8 mouse cellular contexts compared by ENCODE assay signal in the genomic region with DNA sequence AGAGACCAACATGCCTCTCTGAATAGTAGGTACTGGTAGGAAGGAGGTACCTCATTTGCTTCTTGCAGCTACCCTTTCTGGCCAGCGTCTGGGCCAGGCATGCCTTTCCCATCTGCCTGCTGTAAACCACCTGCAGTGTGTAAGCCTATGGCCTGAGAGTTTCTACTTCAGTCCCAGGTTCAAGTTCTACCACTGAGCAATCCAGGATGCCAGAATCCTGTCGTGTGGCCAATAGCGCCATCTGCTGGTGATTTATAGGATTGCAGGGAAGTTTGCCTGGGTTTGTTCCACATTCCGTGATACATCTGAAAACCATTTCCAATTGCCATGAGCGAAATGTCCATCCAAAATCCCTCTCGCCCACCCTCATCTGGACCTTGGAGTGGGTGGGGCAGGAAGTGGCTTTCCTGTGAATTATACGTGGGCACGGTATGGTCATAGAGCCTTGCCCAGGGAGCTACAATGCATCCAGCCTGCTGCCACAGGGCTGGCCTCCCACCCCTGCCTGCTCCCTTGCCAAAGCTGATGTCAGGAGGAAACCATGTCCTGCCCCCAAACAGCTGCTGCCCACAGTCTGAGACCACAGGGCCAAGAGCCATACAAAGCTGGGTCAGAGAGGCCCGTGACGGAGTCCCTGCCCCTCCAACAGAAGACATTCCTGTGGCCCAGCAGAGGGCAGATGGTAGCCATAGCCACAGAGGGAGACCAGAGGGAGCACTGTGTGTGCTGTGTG.
DNase-seq lines count a peak whose midpoint lies in the region; ATAC-seq and TF ChIP-seq lines count a peak whose summit lies in the region.

No protein-coding gene starts in this region.

- H3K4me2 ChIP-seq in embryonic facial prominence, embryonic 14.5 days (ENCODE audit: low read depth, low read length), result peak overlapping the region; percentile 31
- no peak overlapping the region; the same call in 1 of the 2 replicates for H3K4me2 ChIP-seq in heart, embryonic 12.5 days
- H3K4me2 ChIP-seq in kidney, embryonic 16.5 days (replicated peaks; ENCODE audit: low read depth, low read length), result peak overlapping the region; percentile 51
- peak overlapping the region; percentile 72 for H3K4me2 ChIP-seq in myocyte (ENCODE audit: low read depth)
- peak overlapping the region; percentile 37; the same call in 1 of the 2 replicates for H3K4me2 ChIP-seq in stomach, embryonic 14.5 days (replicated peaks; ENCODE audit: low read depth, low read length)

- DNase-seq in frontal cortex, adult 2 months (ENCODE audit: extremely low spot score in 1 of 2, low spot score in 1 of 2), result peak; percentile 56 to 94
- peak; percentile 90 for DNase-seq in embryonic facial prominence, embryonic 14.5 days (ENCODE audit: low spot score)
- DNase-seq in liver, adult 2 months (ENCODE audit: extremely low read depth, low read depth, low spot score), result peak; percentile 50

- H3K4me3 ChIP-seq in embryonic facial prominence, embryonic 14.5 days (ENCODE audit: low read depth, low read length), result no peak overlapping the region
- H3K4me3 ChIP-seq in heart, embryonic 12.5 days, result no peak overlapping the region
- H3K4me3 ChIP-seq in kidney, embryonic 16.5 days (ENCODE audit: low read length), result no peak overlapping the region
- no peak overlapping the region for H3K4me3 ChIP-seq in liver, adult 2 months (ENCODE audit: insufficient read depth, low read depth, low read length)
- H3K4me3 ChIP-seq in myocyte, result no peak overlapping the region
- no peak overlapping the region for H3K4me3 ChIP-seq in stomach, embryonic 14.5 days (ENCODE audit: low read depth, low read length)

- no peaks in the 10 kb centered on the region for H3K9me3 ChIP-seq in embryonic facial prominence, embryonic 14.5 days (ENCODE audit: control insufficient read depth, low read length)
- no peaks in the 10 kb centered on the region for H3K9me3 ChIP-seq in heart, embryonic 12.5 days (replicated peaks)
- peaks cover 3% of the 10 kb centered on the region; the same call in 1 of the 2 replicates for H3K9me3 ChIP-seq in kidney, embryonic 16.5 days (ENCODE audit: low read length)
- no peaks in the 10 kb centered on the region for H3K9me3 ChIP-seq in stomach, embryonic 14.5 days (ENCODE audit: control insufficient read depth, low read depth, low read length)

- no peaks in the 10 kb centered on the region for H3K79me2 ChIP-seq in liver, adult 2 months (ENCODE audit: control insufficient read depth, insufficient read depth, low read length)
- H3K79me2 ChIP-seq in myocyte (ENCODE audit: control insufficient read depth, insufficient read depth), result no peaks in the 10 kb centered on the region

- H3K27ac ChIP-seq in embryonic facial prominence, embryonic 14.5 days (replicated peaks; ENCODE audit: low read depth, low read length), result peak overlapping the region; percentile 52; the same call in 1 of the 2 replicates
- H3K27ac ChIP-seq in heart, embryonic 12.5 days (ENCODE audit: poor library complexity, severe bottlenecking), result no peak overlapping the region
- H3K27ac ChIP-seq in kidney, embryonic 16.5 days (ENCODE audit: low read length), result no peak overlapping the region
- H3K27ac ChIP-seq in liver, adult 2 months (replicated peaks; ENCODE audit: insufficient read depth, low read depth, low read length), result no peak overlapping the region
- no peak overlapping the region for H3K27ac ChIP-seq in stomach, embryonic 14.5 days (ENCODE audit: low read length)

- H3ac ChIP-seq in myocyte (ENCODE audit: control insufficient read depth, insufficient read length), result no peak overlapping the region

- TF ChIP-seq POLR2A in liver, adult 2 months (IDR thresholded peaks at IDR 0.05; ENCODE audit: extremely low read depth, insufficient read depth, low read length), result no peak
- no peak for TF ChIP-seq POLR2A in myocyte (IDR thresholded peaks at IDR 0.05; ENCODE audit: insufficient read length, low read depth)

- ATAC-seq in frontal cortex, adult (ENCODE audit: low TSS enrichment), result no peak
- ATAC-seq in embryonic facial prominence, embryonic 14.5 days (ENCODE audit: low read depth), result peak; percentile 78
- ATAC-seq in heart, embryonic 12.5 days (ENCODE audit: insufficient number of reproducible peaks, low FRiP score), result no peak
- ATAC-seq in kidney, embryonic 16.5 days (ENCODE audit: low FRiP score, low TSS enrichment), result no peak
- no peak for ATAC-seq in stomach, embryonic 14.5 days (ENCODE audit: insufficient number of reproducible peaks, insufficient read depth, low FRiP score, low read depth)

- no peaks in the 10 kb centered on the region for H3K36me3 ChIP-seq in embryonic facial prominence, embryonic 14.5 days (ENCODE audit: control insufficient read depth, insufficient read depth, low read length)
- H3K36me3 ChIP-seq in heart, embryonic 12.5 days, result no peaks in the 10 kb centered on the region
- no peaks in the 10 kb centered on the region for H3K36me3 ChIP-seq in kidney, embryonic 16.5 days (ENCODE audit: insufficient read depth, low read length)
- no peaks in the 10 kb centered on the region for H3K36me3 ChIP-seq in liver, adult 2 months (ENCODE audit: control insufficient read depth, insufficient read depth, low read length)
- no peaks in the 10 kb centered on the region for H3K36me3 ChIP-seq in myocyte (ENCODE audit: control insufficient read depth, insufficient read depth)
- H3K36me3 ChIP-seq in stomach, embryonic 14.5 days (ENCODE audit: control insufficient read depth, insufficient read depth, low read length), result no peaks in the 10 kb centered on the region

- peak; percentile 74 for TF ChIP-seq CTCF in liver, adult 2 months (IDR thresholded peaks at IDR 0.05; ENCODE audit: low read depth, low read length)

- peak overlapping the region; percentile 34; the same call in 1 of the 2 replicates for H3K9ac ChIP-seq in embryonic facial prominence, embryonic 14.5 days (ENCODE audit: low read depth, low read length)
- peak overlapping the region; percentile 5; the same call in 1 of the 2 replicates for H3K9ac ChIP-seq in heart, embryonic 12.5 days
- H3K9ac ChIP-seq in kidney, embryonic 16.5 days (replicated peaks; ENCODE audit: low read length), result no peak overlapping the region
- H3K9ac ChIP-seq in liver, adult 2 months (ENCODE audit: low read depth, low read length), result no peak overlapping the region
- no peak overlapping the region for H3K9ac ChIP-seq in stomach, embryonic 14.5 days (replicated peaks; ENCODE audit: low read depth, low read length)

- peaks cover 17% of the 10 kb centered on the region for H3K4me1 ChIP-seq in embryonic facial prominence, embryonic 14.5 days (ENCODE audit: control insufficient read depth, insufficient read depth, low read length)
- H3K4me1 ChIP-seq in heart, embryonic 12.5 days (replicated peaks), result peaks cover 58% of the 10 kb centered on the region
- peaks cover 26% of the 10 kb centered on the region for H3K4me1 ChIP-seq in kidney, embryonic 16.5 days (ENCODE audit: insufficient read depth, low read length)
- peaks cover 3% of the 10 kb centered on the region; the same call in 1 of the 2 replicates for H3K4me1 ChIP-seq in liver, adult 2 months (ENCODE audit: control insufficient read depth, insufficient read depth, low read length)
- H3K4me1 ChIP-seq in stomach, embryonic 14.5 days (ENCODE audit: control insufficient read depth, insufficient read depth, low read length), result peaks cover 14% of the 10 kb centered on the region

- 17% methylated on average over 10 of the region's 10 CpGs for WGBS in embryonic facial prominence, embryonic 14.5 days
- 18% methylated on average over 10 of the region's 10 CpGs for WGBS in heart, embryonic 12.5 days
- 18% methylated on average over 10 of the region's 10 CpGs for WGBS in kidney, embryonic 16.5 days
- WGBS in liver, adult 2 months, result 27% methylated on average over 10 of the region's 10 CpGs
- WGBS in stomach, embryonic 14.5 days, result 25% methylated on average over 10 of the region's 10 CpGs

- H3K27me3 ChIP-seq in embryonic facial prominence, embryonic 14.5 days (replicated peaks; ENCODE audit: control insufficient read depth, insufficient read depth, low read length), result no peaks in the 10 kb centered on the region
- H3K27me3 ChIP-seq in heart, embryonic 12.5 days (replicated peaks), result no peaks in the 10 kb centered on the region
- H3K27me3 ChIP-seq in kidney, embryonic 16.5 days (ENCODE audit: insufficient read depth, low read length), result no peaks in the 10 kb centered on the region
- no peaks in the 10 kb centered on the region for H3K27me3 ChIP-seq in liver, adult 2 months (ENCODE audit: control insufficient read depth, insufficient read depth, low read length)
- H3K27me3 ChIP-seq in myocyte (ENCODE audit: control insufficient read depth, insufficient read depth, insufficient read length), result no peaks in the 10 kb centered on the region
- H3K27me3 ChIP-seq in stomach, embryonic 14.5 days (ENCODE audit: control insufficient read depth, insufficient read depth, low read length), result no peaks in the 10 kb centered on the region

TF ChIP-seq in myocyte, 11 proteins besides CTCF, POLR2A, EP300 and RAD21:
- TF ChIP-seq REST (IDR thresholded peaks at IDR 0.05; ENCODE audit: insufficient read depth, insufficient read length) (no peak), SRF (IDR thresholded peaks at IDR 0.05; ENCODE audit: control insufficient read depth, insufficient read length, low read depth) (peak; percentile 43), TCF12 (IDR thresholded peaks at IDR 0.05; ENCODE audit: insufficient read depth, poor library complexity, severe bottlenecking) (peak; percentile 93), MYOG (IDR thresholded peaks at IDR 0.05; ENCODE audit: control insufficient read depth in 1 of 3, insufficient read depth in 1 of 3, insufficient read length in 2 of 3, low read depth in 2 of 3) (peak; percentile 95 to 98 (median 95)), MAX (IDR thresholded peaks at IDR 0.05; ENCODE audit: low read depth) (no peak), MYOD1 (IDR thresholded peaks at IDR 0.05; ENCODE audit: control insufficient read depth in 1 of 3, insufficient read length in 2 of 3, low read depth in 2 of 3) (peak; percentile 70 to 98 (median 95)), TCF3 (IDR thresholded peaks at IDR 0.05; ENCODE audit: insufficient read length, low read depth) (peak; percentile 77)

Comparison
In these comparisons a context has a peak if more than half of its experiments do, and no peak if none do; other contexts are left out.
1. H3K9ac ChIP-seq: peak in embryonic facial prominence, embryonic 14.5 days (single experiment) and heart, embryonic 12.5 days (single experiment); none in kidney, embryonic 16.5 days (single experiment), liver, adult 2 months (single experiment) and stomach, embryonic 14.5 days (single experiment).
2. Peak in every context shown above with its lines, with median percentiles within 50 percentile points of each other: DNase-seq.